Mouse (Mus musculus) left cerebral cortex, adult 18-20 months (tissue): ENCODE data around the gene E2f6. TPM values are rescaled to one million over a fixed set of nuclear protein-coding genes. Genes with fewer than 3 reads are reported as not detected.

Experiments
- DNase-seq, 2 experiments: peaks; one replicate each; pipeline ENCODE4 v3.0.0; 2021 to 2022; ENCODE audit warnings: low spot score in 2 of 2, mixed read lengths in 1 of 2
- long read RNA-seq, 2 experiments: library from polyadenylated mRNA; stranded (forward); transcript quantifications; one replicate each; pipeline ENCODE4 v2.0.0; 2021
- total RNA-seq, 2 experiments: library from RNA; stranded (reverse); gene quantifications; 2 replicates each; pipeline ENCODE4 v1.2.3; 2021

Gene E2f6
- 10 to 100 TPM; 41.7 to 42.3 TPM for total RNA-seq
- long read RNA-seq, experiment 1, transcript E2f6-204 (8 exons, 2,362 nt), result major isoform, 48 of 74 reads
- long read RNA-seq, experiment 1, transcript E2f6-201 (7 exons, 2,418 nt), result minor isoform, 17 of 74 reads
- long read RNA-seq, experiment 1, partial matches to known transcripts, result 3 of 74 reads
- long read RNA-seq, experiment 1, other reads (novel, unspliced or antisense), result 4 of 74 reads
- long read RNA-seq, experiment 2, transcript E2f6-201 (7 exons, 2,418 nt), result minor isoform, 18 of 53 reads
- long read RNA-seq, experiment 2, transcript E2f6-204 (8 exons, 2,362 nt), result major isoform, 23 of 53 reads
- long read RNA-seq, experiment 2, partial matches to known transcripts, result 5 of 53 reads
- long read RNA-seq, experiment 2, other reads (novel, unspliced or antisense), result 4 of 53 reads

- DNase-seq, result peak; percentile 82 to 86
Measured at GRCm38 (mm10) chr12:16810525-16811431, at the start of gene E2f6. Gene E2f6 (plus strand): TSS chr12:16810963.

- no peak for DNase-seq
Measured at GRCm38 (mm10) chr12:16761461-16761860, 49.3 kb upstream of the E2f6 start.

- no peak for DNase-seq
Measured at GRCm38 (mm10) chr12:16763649-16764422, 46.9 kb upstream of the E2f6 start.

- no peak for DNase-seq
Measured at GRCm38 (mm10) chr12:16764776-16765445, 45.9 kb upstream of the E2f6 start.

- no peak for DNase-seq
Measured at GRCm38 (mm10) chr12:16768251-16768650, 42.5 kb upstream of the E2f6 start.

- DNase-seq, result no peak
Measured at GRCm38 (mm10) chr12:16768711-16769110, 42.1 kb upstream of the E2f6 start.

- DNase-seq, result no peak
Measured at GRCm38 (mm10) chr12:16769601-16770165, 41.1 kb upstream of the E2f6 start.

GRCm38 (mm10) chr12:16774605-16775004, 36.2 kb upstream of the E2f6 start:
- no peak for DNase-seq

- no peak for DNase-seq
Measured at GRCm38 (mm10) chr12:16775351-16775750, 35.4 kb upstream of the E2f6 start.

- no peak for DNase-seq
Measured at GRCm38 (mm10) chr12:16778523-16778922, 32.2 kb upstream of the E2f6 start.

- DNase-seq, result no peak
Measured at GRCm38 (mm10) chr12:16779165-16779564, 31.6 kb upstream of the E2f6 start.

- DNase-seq, result no peak
Measured at GRCm38 (mm10) chr12:16780320-16780719, 30.4 kb upstream of the E2f6 start.

- no peak for DNase-seq
Measured at GRCm38 (mm10) chr12:16781034-16781746, 29.6 kb upstream of the E2f6 start.

GRCm38 (mm10) chr12:16788600-16788999, 22.2 kb upstream of the E2f6 start:
- DNase-seq, result no peak

- no peak for DNase-seq
Measured at GRCm38 (mm10) chr12:16789199-16789598, 21.6 kb upstream of the E2f6 start.

- DNase-seq, result no peak
Measured at GRCm38 (mm10) chr12:16789756-16790155, 21.0 kb upstream of the E2f6 start.

GRCm38 (mm10) chr12:16790456-16790855, 20.3 kb upstream of the E2f6 start:
- DNase-seq, result no peak

- DNase-seq, result no peak
Measured at GRCm38 (mm10) chr12:16793371-16793770, 17.4 kb upstream of the E2f6 start.

- no peak for DNase-seq
Measured at GRCm38 (mm10) chr12:16795781-16796180, 15.0 kb upstream of the E2f6 start.

- DNase-seq, result no peak
Measured at GRCm38 (mm10) chr12:16798894-16799293, 11.9 kb upstream of the E2f6 start.
